Mouse (Mus musculus) lung, postnatal 10 days (tissue): ENCODE data around the gene Ubxn11.
"Not testable (repeated sequence)": the region's sequence is repeated elsewhere in the genome, so short reads cannot be mapped to it uniquely, and the experiment has no call there.

ENCODE experiments used
- DNase-seq: peaks from one replicate; pipeline ENCODE4 v3.0.0; 2021

Gene Ubxn11

DNA sequence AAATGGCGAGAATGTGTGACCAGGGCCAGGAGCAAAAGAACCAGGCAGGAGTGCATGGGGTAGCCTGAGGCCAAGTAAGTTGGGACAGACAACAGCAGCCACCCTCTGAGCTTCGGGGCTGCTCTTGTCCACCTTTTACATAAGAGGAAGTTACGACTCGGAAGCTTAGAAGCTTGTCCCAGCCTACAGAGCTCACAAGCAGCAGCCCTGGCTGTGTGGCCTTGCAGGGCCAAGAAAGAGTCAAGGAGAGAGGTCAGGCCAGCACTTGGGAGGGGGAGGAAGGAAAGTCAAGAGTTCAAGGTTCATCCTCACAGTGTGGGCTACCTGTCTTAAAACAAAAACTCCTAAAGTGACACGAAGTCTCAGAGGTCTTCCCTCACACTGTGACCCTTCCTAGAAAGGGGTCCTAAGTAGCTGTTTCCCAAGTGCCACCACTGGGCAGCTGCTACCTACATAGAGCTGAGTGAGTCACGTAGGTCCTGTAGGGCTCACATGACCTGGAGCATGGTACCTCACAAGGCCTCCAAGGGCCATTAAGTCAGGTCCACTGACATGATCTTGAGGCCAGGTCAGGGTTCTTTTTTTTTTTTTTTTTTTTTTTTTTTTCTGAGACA lies 17.9 kb downstream of the Ubxn11 start:
- DNase-seq: no peak

DNA sequence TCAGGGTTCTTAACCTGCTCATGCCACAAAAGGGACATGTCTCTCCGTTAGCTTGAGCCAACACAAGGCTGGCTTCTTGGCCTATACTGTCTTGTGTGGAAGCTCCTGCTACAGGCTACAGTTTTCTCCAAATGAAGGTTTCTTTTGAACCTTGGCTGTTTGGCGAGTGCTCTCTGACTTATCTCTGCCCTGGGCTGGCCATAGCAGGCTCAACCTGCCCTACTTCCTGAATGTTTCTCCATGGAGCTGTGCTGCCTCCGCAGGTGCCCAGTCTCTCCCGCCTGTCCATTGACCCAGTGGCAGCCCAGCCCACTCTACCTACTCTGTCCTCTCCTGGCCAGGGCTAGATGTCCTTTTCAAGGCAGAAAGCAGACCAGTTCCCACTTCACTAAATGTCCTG lies 18.5 kb downstream of the Ubxn11 start:
- DNase-seq: no peak

DNA sequence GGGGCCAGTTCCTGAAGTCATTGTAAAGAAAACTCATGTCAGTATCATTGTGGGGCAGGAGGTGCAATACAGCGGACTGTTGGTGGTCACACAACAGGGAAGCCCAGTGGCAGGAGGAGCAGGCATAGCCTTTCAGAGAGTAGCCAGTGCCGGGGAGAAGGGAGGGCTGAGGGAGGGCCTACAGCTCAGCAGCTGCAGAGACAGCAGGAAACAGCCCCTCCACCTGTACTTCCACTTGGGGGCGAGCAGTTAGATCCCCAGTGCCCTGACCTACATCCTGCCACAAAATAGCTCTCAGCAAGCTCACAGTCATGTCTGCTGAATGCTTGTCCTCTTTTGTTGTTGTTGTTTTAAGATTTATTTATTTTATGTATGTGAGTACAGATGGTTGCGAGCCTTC lies 19.2 kb downstream of the Ubxn11 start:
- DNase-seq: no peak

DNA sequence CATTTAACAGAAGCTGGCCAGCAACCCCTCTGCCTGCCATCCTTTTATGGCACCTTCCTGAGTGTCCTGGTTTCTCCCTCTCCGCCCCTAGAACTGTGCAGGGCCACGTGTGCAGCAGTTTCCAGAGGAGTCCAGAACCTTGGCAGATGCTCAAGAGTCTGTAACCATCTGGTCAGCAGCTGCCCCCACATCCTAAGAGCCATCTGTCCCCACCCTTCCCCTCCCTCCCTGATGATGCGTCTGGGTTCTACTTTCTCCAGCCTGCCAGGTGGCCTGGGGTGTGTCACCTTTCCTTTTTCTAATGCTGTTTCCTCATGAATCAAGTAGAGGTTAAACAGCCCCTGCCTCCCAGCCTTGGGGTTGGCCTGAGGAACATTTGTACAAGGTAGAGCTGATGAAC lies 19.9 kb downstream of the Ubxn11 start:
- no peak for DNase-seq

DNA sequence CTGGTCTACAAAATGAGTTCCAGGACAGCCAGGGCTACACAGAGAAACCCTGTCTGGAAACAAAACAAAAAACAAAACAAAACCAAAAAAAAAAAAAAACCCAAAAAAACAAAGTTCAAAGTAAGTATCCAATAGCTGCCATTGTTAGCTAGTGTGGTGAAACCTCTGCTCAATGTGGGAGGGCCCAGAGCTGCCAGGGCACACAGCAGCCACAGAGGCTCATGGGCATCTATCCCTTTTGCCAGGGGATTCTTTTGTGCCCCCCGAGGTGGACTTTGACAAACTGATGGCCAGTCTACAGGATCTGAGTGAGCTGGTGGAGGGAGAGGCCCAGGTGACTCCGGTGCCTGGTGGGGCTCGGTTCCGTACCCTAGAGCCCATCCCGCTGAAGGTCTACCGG lies 20.8 kb downstream of the Ubxn11 start:
- no peak for DNase-seq

DNA sequence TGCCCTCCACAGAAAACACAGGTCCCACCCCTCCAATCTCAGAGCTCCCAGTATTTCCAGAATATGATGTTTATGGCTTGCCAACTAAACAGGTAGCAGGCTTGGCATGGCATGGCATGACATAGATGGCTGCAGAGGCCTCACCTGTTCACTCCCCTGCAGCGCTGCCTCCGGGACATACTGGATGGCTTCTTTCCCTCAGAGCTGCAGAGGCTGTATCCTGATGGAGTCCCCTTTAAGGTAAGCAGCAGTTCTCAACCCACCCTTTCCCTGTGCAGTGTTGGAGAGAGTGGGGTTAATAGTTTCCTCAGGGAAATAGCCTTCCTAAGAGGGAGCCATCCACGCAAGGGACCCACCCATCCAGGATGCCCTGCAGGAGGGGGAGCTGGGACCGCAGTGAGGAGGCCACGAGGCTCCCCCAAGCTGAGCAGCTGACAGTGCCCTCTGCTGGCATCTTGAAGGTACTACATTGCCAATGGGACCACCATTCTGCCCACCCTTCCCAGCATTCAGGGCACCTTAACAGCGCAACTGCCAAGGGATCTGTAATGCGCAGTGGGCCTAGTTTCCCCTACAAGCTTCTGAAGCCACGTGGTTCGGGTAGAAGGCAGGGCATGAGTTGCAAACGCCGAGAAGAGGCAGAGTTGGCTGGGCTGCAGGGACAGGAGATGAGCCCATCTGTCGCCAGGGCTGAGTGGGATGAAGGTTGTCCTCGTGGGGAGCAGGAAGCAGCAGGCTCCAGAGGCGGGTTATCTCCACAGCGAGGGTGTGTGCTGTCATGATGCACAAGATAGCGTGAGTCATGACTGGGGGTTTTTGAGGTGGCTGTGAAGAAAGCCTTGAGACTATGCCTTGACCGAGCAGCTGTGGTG lies 21.5 kb downstream of the Ubxn11 start:
- DNase-seq: peak; percentile 56

DNA sequence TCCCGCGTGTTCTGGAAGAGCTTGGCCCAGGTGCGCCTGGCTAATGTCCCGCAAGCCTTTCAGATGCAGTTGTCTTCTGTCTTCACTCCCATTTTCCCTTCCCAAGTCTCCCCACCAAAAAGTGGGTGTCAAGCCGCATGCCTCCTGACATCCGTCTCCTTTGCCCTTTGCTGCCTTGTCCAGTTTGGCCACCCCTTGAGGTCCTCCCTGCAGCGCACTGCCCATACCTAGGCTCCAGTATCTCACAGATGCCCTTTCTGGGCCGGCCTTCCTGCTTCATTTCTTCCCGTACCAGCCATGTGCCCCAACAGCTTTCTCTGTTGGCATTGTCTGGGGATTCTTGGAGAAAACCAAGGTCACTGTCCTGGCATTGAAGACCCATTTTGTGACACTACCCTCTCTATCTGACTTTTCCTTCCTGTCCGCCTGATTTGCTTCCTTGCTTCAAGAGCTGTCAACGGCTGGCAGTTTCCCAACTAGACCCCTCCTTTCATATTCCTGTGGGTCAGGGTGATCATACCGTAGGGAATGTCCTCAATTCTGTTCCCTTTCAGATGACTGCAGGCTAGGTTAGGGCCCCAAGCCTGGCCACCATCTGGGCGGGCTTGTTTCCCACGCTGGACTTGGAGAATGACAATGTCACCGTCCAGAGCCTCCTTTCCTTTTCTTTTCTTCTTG lies 23.2 kb downstream of the Ubxn11 start:
- DNase-seq: no peak

DNA sequence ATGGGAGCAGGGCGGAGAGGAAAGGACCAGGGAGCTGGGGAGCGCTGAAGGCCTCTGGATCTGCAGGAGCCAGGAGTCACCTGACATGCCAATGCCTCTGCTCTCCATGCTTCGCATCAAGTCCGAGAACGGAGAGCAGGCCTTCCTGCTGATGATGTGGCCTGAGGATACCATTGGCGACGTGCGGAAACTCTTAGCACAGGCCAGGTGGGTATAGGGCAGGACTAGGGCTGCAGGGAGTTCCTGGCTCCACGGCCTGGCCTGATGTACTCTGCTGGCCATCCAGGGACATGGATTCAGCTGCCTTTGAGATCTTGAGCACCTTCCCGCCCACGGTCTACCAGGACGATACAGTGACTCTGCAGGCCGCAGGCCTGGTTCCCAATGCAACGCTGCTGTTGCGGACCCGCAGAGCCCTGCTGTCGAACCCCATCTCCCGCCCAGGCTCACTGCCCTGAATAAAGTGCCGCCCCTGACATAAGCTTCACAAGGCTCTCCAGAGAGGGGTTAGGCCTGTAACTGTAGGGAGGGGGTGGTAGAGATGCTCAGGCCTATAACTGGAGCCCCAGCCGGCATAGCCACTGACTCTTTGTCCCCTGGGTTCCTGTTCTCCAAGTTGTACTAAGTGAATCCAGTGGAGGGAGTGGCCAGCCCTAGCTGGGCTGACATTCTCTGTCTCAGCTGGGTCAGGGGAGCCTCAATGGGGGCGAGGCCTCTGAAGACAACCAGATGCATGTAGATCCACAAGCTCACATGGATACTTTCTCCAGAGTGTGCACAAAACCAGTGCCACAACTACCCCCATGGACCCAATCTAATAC lies 24.1 kb downstream of the Ubxn11 start:
- no peak for DNase-seq

DNA sequence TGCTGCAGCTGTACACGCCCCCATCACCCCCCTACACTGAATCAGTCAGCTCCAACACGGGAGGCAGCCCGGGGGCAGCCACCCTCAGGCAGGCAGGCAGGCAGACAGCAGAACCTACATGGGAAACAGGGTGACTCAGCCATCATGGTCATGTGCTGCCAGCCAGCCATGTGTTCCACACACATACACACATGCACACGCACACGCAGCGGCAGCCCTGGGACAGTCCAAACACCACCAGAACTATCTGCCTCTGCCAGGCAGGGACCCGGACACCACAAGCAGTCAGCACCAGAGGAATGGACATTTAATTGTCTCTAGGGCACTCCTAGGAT lies 24.7 kb downstream of the Ubxn11 start:
- DNase-seq: no peak

DNA sequence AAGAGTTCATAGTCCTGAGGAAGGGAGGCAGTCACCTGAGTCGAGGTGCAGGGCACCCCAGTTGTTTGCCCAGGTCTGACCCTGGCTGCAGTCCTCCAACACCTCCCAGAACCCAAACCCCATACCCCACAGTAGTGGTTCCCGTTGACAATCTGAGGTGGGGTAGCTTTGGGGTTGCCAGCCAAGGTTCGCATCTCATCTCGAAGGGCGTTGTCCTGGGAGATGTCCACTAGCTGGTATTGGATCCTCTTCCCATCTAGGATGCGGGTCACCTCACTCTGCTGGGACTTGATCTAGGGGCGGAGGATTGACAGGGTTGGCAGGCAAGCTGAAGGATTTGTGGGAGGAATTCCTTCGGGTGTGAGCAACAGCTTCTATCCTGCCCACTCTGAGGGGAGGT lies 25.4 kb downstream of the Ubxn11 start:
- DNase-seq: no peak

DNA sequence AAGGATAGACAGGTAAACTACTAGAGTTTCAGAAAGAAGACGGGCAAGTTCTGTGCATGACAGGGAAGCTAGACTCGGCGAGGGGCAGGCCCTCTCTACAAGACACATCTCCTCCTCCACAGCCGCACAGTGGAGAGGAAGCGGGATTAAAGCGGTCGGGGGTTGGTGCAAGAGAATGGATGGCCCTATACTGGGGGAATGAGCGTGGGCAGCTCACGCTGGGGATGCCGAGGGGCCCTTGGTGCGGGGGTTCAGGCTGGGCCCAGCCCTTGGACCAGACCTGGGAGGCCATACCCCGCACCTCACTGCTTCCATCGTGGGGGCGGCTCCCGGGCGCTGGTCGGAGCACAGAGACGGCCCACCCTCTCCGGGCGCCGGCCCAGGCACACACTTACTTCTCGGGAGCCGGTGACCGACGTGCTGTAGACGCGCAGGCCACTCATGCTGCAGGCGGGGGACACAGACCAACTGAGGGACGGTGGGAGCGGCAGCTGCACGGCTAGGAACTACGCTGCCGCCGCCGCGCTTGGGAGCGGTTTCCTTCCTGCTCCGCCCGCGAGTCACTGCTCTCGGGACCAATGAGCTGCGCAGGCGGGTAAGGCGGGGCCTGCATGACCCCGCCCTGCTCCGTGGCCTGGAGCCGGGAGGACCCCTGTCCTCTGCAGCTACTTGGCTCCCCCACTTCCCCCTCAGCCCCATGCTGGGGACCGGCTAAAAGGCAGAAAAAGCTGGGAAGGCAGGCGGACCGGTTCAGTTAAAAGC lies 26.0 kb downstream of the Ubxn11 start, which contains the start of gene Sh3bgrl3:
Gene Sh3bgrl3 (minus strand): TSS at position 569 of the 762 bp plus-strand sequence.
- peak; percentile 94 for DNase-seq

DNA sequence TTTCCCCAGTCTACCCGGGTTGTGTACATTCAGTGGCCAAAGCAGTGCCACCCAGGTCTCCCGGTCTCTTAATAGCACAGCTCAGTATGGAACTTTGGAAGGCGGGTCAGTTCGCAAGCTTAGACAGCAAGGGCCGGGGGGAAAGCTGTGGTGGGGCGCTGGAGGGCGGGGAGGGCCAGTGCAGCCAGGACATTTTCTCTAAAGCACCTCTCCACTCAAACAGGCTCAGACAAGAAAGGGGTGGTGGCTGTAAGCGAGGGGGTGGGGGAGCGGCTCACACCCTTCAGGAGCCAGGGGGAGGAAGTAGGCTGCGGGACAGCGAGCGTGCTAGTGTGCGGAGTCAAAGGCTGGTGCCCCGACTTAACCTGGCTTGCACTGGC lies 26.6 kb downstream of the Ubxn11 start:
- peak; percentile 69 for DNase-seq

DNA sequence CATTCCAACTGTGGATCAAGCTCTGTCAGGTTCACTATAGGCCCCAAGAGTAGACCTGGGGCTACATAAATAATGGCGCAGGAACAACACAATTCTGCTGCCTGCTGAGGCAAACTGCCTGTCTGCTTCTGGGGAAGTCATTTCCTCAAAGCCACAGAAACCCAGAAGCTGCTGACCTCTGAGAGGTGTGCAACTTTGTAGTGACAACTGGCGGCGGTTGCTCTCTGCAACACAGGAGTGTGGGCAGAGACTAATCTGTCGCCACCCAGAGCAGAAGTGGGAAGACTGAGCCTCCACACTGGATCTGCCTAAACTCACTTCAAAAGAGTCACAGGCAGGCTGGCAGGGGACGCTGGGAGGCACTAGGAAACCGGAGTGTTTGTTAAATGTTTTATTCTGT lies 27.1 kb downstream of the Ubxn11 start:
- DNase-seq: peak; percentile 33

DNA sequence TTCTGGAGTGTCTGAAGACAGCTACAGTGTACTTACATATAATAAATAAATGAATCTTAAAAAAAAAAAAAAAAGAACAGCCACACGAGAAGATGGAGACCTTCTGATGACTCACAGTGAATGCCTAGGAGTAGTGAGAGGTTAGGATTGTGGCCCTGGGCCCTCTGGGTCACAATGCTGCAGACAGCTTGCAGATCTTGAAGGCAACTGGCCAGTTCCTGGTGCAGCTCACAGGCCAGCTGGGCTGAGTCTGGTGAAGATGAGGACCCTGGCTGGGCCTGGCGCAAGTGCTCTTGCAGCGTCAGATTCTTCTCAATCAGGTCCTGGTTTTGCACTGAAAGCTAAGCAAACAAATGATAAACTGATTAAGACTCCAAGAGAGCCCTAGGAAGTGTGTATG lies 29.7 kb downstream of the Ubxn11 start:
- no peak for DNase-seq

DNA sequence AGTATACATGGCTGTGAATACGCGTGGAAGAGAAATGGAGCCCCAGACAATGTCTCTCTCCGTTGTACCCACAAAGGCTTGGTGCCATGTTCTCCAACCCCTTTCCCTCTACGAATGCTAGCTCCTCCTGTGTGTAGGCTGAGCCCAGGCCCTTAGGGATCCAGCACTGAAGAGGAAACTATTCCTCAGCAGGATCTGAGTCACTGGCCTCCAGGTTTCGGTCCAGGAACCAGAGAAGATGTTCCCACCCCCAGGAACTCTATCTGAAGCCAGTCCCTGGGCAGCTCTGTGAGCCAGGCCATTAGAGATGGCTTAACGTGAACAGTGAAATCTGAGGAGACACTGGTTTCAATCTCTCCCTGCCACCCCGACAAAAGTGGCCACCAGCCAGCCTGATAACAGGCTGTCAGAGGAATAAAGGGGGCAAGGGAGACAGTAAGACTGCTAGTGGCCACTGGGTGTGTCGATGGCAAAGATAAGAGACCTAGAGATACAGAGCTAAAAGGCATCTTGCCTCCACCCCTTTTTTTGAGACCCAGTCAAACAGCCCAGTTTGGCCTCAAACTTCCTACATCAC lies 30.2 kb downstream of the Ubxn11 start:
- DNase-seq: no peak

DNA sequence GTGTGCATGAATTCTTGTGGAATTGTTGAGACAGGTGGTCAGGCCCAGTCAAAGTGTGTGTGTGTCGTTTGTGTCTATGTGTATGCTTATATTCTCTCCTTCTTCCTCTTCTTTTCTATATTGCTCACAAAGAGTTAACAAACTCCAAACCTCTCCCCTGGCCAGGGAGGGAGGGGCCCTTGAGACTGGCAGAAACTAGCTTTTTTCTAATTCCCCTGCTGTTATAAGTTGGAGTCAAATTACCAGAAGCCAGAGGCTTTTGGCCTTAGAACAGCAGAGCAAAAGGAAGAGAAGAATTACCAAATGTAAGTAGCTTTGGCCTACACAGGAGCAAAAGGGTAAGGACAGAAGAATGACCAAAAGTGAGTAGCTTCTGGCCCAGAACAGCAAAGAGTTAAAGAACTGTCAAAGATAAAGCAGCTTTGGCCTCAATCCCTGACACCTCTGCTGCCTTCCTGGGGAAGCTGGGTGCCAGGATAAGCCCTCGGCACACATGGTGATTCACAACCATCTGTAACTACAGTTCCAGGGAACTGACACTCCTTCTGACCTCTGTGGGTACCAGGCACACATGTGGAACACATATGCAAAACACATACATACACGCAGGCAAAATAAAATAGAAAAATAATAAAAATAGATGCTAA lies 34.0 kb downstream of the Ubxn11 start:
- no peak for DNase-seq

DNA sequence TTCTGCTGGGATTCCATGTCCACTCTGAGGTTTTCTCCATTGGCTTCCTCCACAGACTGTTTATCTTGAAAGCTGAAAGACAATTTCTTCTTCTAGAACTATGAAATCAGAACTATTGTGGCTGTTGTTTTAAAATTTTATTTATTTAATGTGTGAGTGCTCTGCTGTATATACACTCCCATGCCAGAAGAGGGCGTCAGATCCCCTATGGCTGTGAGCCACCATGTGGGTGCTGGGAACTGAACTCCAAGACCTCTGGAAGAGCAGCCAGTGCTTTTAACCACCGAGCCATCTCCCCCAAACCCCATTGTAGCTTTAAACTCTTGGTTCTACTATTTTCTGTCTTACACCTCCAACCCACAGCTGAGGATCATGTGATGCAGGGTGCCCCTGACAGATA lies 36.5 kb downstream of the Ubxn11 start:
- DNase-seq: no peak

DNA sequence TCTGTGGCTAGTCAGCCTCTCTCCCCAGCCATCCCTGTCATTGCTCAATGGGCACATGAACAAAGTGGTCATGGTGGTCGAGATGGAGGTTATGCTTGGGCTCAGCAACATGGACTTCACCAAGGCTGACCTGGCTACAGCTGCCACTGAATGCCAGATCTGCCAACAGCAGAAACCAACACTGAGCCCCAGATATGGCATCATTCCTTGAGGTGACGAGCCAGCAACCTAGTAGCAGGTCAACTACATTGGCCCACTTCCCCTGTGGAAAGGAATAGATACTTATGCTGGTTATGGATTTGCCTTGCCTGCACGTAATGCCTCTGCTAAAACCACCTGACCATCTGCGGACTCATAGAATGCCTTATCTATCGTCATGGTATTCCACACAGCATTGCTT lies 41.9 kb downstream of the Ubxn11 start:
- not testable (repeated sequence) for DNase-seq

DNA sequence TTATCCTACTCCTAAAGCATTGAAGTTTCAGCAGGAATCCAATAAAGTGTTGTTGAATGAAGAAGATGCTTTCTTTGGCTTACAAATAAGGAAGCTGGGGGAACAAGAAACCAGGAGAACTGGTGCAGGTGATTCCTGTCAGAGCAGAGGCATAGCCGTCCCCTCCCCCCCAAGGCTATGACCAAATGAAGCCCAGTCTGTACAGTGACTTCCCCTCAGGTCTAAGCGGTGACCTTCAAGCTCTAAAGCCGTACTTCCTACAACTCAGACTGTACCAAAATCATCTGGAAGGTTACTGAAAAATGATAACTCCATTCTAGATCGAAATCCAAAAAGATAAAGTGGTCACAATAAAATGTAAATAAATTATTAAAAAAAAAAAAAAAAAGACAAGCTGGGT lies 47.0 kb downstream of the Ubxn11 start:
- no peak for DNase-seq

DNA sequence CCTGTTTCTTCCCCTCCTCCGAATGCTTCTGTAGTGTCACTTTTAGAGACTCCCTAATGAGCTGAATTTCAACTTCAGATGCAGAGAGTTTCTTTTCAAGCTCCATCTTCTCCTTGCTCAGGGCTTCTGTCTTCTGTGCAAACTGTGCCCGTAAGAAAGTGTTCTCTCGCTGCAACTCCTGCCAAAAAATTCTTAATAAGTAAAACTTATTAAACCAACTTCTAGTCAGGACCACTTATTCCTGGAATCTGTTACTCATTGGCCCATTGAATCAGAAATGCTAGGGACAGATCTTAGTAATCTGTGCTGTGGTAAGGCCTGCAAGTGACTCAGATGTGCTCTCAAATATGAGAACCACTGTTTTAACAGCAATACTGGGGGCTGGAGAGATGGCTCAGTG lies 49.7 kb downstream of the Ubxn11 start:
- DNase-seq: no peak

DNA sequence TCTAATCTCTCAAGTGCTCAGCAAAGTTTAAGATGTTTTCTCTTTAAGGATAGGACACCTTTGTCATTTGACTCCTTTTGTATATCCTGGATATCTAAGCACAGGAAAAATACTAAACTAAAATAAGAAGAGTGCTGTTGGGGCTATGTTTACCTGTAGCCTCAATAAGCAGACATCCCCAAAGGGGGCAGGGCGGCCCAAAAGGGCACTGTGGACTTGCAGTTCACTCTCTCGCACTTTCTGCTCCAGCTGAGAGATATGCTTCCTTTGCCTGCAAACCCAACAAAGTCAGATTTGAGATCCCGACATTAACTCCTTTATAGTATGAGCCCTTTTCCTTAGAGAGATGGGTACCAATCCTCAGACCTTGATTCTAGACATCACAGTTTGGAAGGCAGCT lies 51.3 kb downstream of the Ubxn11 start:
- no peak for DNase-seq

DNA sequence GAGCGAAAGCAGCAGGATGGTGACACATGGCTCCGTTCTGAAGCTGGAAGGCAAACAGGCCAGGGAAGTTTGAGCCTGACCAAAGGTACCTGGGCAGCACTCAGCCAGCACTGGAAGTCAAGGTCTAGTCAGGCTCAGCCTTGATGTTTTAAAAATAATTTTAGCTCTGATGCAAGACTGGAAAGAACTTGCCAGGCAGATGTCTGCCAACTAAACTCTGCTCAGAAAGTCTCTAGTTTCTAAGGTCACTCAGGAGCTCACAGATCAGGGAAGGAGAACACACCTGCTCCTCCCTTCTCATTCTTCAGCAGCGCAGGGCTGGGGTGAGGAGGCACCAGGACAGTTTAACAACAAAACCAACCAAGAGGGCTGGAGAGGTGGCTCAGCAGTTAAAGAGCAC lies 52.0 kb downstream of the Ubxn11 start:
- DNase-seq: no peak
